Mouse (Mus musculus) forebrain, embryonic 12.5 days (tissue): ENCODE results near the gene Npas3. TPM values are rescaled to one million over a fixed set of nuclear protein-coding genes. Genes with fewer than 3 reads are reported as not detected.
"Not testable (repeated sequence)": the region's sequence is repeated elsewhere in the genome, so short reads cannot be mapped to it uniquely, and the experiment has no call there.

ENCODE experiments used
- ATAC-seq: fragments of 200-750 bp; cut with Nextera tagmentation; 2 replicates; pipeline ENCODE4 v1.8.0; 2017; ENCODE audit warnings: moderate TSS enrichment; ENCODE audit not compliant: low FRiP score
- H3K27ac ChIP-seq: fragments of 300-500 bp; sonication (generic); 2 replicates; pipeline ENCODE4 v1.5.1; 2016; ENCODE audit warnings: mild to moderate bottlenecking
- H3K27me3 ChIP-seq: fragments of 300-500 bp; sonication (generic); 2 replicates; pipeline ENCODE4 v1.6.1; 2016; ENCODE audit warnings: mild to moderate bottlenecking
- H3K36me3 ChIP-seq: fragments of 300-500 bp; sonication (generic); replicated peaks from 2 replicates; pipeline ENCODE4 v1.6.1; 2016; ENCODE audit warnings: mild to moderate bottlenecking
- H3K4me1 ChIP-seq: fragments of 300-500 bp; sonication (generic); 2 replicates; pipeline ENCODE4 v1.6.1; 2016
- H3K4me2 ChIP-seq: fragments of 300-500 bp; sonication (generic); 2 replicates; pipeline ENCODE4 v1.6.1; 2016; ENCODE audit warnings: mild to moderate bottlenecking, moderate library complexity
- H3K4me3 ChIP-seq: fragments of 300-500 bp; sonication (generic); replicated peaks from 2 replicates; pipeline ENCODE4 v1.5.1; 2016; ENCODE audit warnings: mild to moderate bottlenecking
- H3K9ac ChIP-seq: fragments of 300-500 bp; sonication (generic); 2 replicates; pipeline ENCODE4 v1.6.1; 2016; ENCODE audit warnings: mild to moderate bottlenecking
- H3K9me3 ChIP-seq: fragments of 300-500 bp; sonication (generic); 2 replicates; pipeline ENCODE4 v1.6.1; 2016
- WGBS: fragments of 180-500 bp; shearing (Covaris S2); methylation state at CpG from one replicate; pipeline ENCODE4 v1.1.7; 2016; 5-methylcytosine and 5-hydroxymethylcytosine counted together
- polyA plus RNA-seq: library from polyadenylated mRNA; unstranded; fragments of >200 nt; fragmentation: Nextera tagmentation; extraction: Ambion mirVana; gene quantifications from 2 replicates; pipeline ENCODE4 v1.2.1, GENCODE M21; 2016

Gene Npas3
- polyA plus RNA-seq, 1 experiment from 2014 or later = 27.7 TPM

DNA sequence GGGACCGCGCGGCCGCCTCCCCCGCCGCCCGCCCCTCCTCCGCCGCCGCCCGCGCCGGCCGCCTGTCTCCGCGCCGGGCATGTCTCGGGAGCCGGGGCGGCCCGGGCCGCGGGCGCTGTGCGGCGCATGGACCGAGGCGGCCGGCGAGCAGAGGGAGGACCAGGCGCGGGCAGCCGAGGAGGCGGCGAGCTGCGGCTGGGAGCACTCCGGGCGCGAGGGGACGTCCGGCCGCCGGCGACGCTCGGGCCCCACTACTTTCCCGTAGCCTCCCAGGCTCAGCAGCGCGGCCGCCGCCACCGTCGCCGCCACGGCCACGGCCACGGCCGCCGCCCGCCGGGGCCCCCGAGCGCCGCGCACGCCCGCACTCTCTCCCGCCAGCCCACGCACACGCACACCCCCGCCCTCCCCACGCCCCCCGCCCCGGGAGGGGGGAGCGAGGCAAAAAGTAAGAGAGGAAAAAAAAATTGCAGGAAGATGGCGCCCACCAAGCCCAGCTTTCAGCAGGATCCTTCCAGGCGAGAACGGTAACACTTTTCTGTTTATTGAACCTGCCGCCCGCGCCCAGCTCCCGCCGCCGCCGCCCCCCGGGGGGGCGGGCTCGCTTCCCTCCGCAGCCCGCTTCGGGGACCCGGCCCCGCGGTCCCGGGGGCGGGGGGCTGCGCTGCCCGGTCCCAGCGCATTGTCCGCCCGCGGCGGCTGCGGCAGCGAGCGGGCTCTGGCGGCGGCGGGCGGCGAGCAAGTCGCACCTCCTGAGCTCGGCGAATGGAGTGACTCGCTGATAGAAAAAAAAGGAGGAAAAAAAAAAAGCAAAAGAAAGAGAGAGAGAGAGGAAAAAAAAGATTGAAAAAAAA, 4.3 kb downstream of the Npas3 start:
- H3K4me2 ChIP-seq = peak overlapping the region; percentile 70
- H3K36me3 ChIP-seq = no peaks in the 10 kb centered on the region
- H3K9me3 ChIP-seq = no peaks in the 10 kb centered on the region
- peak overlapping the region; percentile 87 for H3K4me3 ChIP-seq
- ATAC-seq = peak; percentile 21
- H3K4me1 ChIP-seq = peaks cover 49% of the 10 kb centered on the region
- H3K9ac ChIP-seq = peak overlapping the region; percentile 99
- H3K27ac ChIP-seq = peak overlapping the region; percentile 100
- no peaks in the 10 kb centered on the region for H3K27me3 ChIP-seq
- 1% methylated on average over 71 of the region's 115 CpGs for WGBS

DNA sequence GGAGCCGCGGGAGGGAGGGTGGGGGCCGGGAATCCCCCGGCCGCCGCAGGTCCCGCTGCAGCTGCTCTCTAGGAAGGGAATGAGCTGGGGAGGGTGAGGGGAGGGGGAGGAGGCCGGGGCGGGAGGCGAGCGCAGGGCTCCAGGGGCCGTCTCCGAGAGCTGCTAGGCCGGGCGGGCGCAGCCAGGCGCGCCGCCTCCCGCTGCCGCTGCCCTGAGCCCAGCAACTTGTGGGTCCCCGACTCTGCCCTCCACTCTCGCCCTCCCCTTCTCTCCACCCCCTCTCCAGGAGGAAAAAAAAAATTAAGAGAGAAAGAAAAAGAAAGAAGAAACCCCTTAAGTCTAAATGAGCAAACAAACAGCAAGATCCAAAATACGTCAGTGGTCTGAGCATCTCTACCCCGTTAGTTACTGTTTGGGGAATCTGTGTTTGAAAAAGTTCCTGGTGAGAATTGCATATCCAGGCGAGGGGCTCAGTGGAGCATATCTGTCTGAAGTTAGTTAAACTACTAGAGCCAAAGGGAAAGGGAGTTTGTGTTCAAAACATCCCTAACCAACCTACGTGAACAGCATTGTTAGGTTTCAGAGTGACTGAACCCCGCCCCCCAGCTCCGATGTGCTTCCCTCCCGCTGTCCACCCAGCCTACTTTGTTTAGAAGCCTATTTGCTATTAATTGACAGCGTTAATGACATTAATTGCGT, 5.1 kb downstream of the Npas3 start:
- 0% methylated on average over 18 of the region's 32 CpGs for WGBS
- Histone ChIP-seq H3K27me3 (no peaks in the 10 kb centered on the region), H3K9ac (peak overlapping the region; percentile 99), H3K4me2 (peak overlapping the region; percentile 70), H3K4me1 (peaks cover 49% of the 10 kb centered on the region), H3K27ac (peak overlapping the region; percentile 100), H3K9me3 (no peaks in the 10 kb centered on the region), H3K36me3 (no peaks in the 10 kb centered on the region), H3K4me3 (peak overlapping the region; percentile 87)
- peak; percentile 59 for ATAC-seq

DNA sequence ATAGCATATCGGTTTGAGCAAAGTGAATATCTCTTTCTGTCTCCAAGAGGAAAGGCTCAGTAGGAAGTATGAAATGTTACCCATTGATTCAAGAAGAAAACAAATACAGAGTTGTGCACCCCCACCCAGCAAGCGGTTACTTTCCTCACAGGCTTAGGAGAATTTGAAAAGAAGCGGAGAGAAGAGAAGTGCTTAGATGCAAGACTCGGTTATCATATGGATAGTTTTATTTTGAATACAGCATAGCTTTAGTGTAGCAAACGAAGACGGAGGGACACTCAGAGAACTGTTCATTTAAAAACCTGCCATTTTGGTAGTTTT, 5.6 kb downstream of the Npas3 start:
- no peak; the same call in 1 of the 2 replicates for ATAC-seq
- H3K27ac ChIP-seq = peak overlapping the region; percentile 100
- H3K27me3 ChIP-seq = no peaks in the 10 kb centered on the region
- peak overlapping the region; percentile 70 for H3K4me2 ChIP-seq
- H3K9me3 ChIP-seq = no peaks in the 10 kb centered on the region
- peak overlapping the region; percentile 99 for H3K9ac ChIP-seq
- 1% methylated on average over 6 of the region's 6 CpGs for WGBS
- no peaks in the 10 kb centered on the region for H3K36me3 ChIP-seq
- H3K4me1 ChIP-seq = peaks cover 49% of the 10 kb centered on the region
- H3K4me3 ChIP-seq = peak overlapping the region; percentile 87

DNA sequence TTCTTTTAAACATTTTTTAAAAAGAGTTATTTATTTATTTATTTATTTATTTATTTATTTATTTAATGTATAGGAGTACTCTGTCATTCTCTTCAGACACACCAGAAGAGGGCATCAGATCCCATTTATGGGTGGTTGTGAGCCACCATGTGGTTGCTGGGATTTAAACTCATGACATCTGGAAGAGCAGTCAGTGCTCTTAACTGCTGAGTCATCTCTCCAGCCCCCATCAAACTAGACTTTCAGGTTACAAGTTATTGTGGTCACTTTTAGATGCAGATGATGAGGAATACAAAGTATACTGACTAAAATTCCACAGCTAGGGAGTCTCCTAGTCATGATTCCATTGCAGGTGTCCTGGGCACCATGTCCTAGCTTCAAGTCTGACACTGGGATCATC, 26.0 kb downstream of the Npas3 start:
- not testable (repeated sequence) for ATAC-seq, H3K4me3 ChIP-seq, H3K4me2 ChIP-seq, H3K9me3 ChIP-seq, H3K36me3 ChIP-seq, H3K9ac ChIP-seq, H3K27me3 ChIP-seq, H3K27ac ChIP-seq
- H3K4me1 ChIP-seq = peaks cover 11% of the 10 kb centered on the region; the same call in 1 of the 2 replicates

DNA sequence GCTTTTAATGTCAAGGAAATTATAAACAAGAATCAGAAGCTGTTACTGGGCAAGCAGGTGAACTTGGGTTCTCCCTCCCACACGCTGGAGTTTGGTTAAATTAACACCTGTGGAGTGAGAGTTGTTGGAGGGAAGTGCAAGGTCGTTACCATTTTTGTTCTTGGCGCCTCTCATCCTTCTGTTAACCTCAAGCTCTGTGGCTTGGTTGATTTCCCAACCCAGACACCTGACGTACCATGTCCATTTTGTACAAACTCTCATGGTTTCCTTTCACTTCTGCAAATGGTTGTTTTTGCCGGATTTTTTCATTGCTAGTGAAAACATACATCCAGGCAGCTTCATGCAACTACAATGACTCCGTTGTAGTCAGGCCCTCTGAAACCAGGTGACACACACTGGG, 28.9 kb downstream of the Npas3 start:
- Histone ChIP-seq H3K27me3 (no peaks in the 10 kb centered on the region), H3K4me3 (no peak overlapping the region), H3K9ac (no peak overlapping the region), H3K9me3 (no peaks in the 10 kb centered on the region), H3K4me1 (no peaks in the 10 kb centered on the region), H3K36me3 (no peaks in the 10 kb centered on the region; the same call in 1 of the 2 replicates), H3K27ac (no peak overlapping the region), H3K4me2 (no peak overlapping the region)
- no peak for ATAC-seq
- 82% methylated on average over 6 of the region's 6 CpGs for WGBS

DNA sequence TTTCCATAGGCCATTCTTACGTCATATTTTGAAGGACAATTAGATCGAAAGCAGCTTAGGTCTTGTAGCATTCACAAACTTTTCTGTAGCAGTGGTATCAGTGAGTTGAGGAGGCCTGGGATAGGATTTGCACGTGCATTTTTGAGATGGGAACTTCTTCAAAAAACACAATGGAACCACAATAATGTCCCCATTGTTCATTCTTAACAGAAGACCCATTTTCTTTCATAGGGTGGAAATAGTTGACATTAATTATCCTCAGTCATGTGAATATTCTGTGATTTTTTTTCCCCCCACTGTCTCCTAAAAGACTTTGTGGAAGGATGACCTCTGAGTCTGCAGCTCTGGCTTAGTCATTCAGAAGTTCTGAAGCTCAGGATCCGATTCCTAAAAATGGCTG, 41.9 kb downstream of the Npas3 start:
- ATAC-seq = no peak
- peaks cover 33% of the 10 kb centered on the region for H3K4me1 ChIP-seq
- no peak overlapping the region for H3K9ac ChIP-seq
- no peaks in the 10 kb centered on the region for H3K9me3 ChIP-seq
- no peak overlapping the region for H3K4me2 ChIP-seq
- no peak overlapping the region for H3K27ac ChIP-seq
- H3K4me3 ChIP-seq = no peak overlapping the region
- H3K27me3 ChIP-seq = no peaks in the 10 kb centered on the region
- WGBS = 69% methylated on average over 4 of the region's 4 CpGs
- H3K36me3 ChIP-seq = no peaks in the 10 kb centered on the region

DNA sequence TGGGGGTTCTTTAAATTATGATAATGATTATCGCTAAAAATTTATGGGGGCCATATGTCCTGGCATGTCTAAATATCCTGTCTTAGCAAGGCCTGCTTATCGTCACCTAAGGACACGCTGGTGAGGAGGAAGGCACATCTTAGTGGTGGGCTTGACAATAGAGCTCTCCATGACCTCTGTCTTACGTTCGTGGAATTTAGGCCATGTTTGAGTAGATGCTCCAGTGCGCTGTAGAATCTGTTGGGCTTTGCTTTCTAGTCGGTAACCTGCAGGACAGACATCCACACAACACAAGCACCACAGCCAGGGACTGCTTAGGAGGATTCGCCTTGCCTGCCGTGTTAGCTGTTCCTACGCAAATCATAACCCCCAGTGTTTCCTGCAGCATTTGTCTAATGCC, 42.4 kb downstream of the Npas3 start:
- H3K27me3 ChIP-seq = no peaks in the 10 kb centered on the region
- no peak overlapping the region for H3K4me2 ChIP-seq
- no peaks in the 10 kb centered on the region for H3K9me3 ChIP-seq
- no peak overlapping the region for H3K9ac ChIP-seq
- H3K36me3 ChIP-seq = no peaks in the 10 kb centered on the region
- H3K4me1 ChIP-seq = peaks cover 38% of the 10 kb centered on the region
- H3K27ac ChIP-seq = peak overlapping the region; percentile 56; the same call in 1 of the 2 replicates
- WGBS = 84% methylated on average over 10 of the region's 10 CpGs
- H3K4me3 ChIP-seq = no peak overlapping the region
- ATAC-seq = no peak

DNA sequence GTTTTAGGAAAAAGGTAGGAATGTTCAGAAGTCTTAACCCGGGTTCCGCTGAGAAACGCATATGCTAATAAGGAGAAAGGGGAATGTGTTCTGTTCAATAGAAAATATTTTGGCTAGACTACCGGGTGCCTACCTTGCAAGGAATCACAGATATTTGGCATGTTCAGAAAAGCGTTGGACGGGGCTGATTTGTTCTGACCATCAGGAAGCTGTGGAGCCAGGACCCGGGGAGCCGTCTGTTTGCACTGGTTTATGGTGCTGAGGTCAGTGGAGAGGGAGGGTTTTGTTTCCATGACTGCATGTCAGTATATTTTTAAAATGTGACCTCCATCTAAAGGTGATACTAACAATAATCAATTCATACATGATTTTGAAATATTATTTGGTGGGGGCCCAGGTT, 43.5 kb downstream of the Npas3 start:
- Histone ChIP-seq H3K9me3 (no peaks in the 10 kb centered on the region), H3K4me3 (no peak overlapping the region), H3K27ac (peak overlapping the region; percentile 87), H3K4me2 (peak overlapping the region; percentile 35), H3K27me3 (no peaks in the 10 kb centered on the region), H3K9ac (0 out of 2 replicates have a peak overlapping the region, but pooled peaks have one; percentile 13), H3K36me3 (no peaks in the 10 kb centered on the region), H3K4me1 (peaks cover 47% of the 10 kb centered on the region)
- WGBS = 34% methylated on average over 8 of the region's 8 CpGs
- 0 out of 2 replicates have a peak, but pooled peaks have one; percentile 31 for ATAC-seq

DNA sequence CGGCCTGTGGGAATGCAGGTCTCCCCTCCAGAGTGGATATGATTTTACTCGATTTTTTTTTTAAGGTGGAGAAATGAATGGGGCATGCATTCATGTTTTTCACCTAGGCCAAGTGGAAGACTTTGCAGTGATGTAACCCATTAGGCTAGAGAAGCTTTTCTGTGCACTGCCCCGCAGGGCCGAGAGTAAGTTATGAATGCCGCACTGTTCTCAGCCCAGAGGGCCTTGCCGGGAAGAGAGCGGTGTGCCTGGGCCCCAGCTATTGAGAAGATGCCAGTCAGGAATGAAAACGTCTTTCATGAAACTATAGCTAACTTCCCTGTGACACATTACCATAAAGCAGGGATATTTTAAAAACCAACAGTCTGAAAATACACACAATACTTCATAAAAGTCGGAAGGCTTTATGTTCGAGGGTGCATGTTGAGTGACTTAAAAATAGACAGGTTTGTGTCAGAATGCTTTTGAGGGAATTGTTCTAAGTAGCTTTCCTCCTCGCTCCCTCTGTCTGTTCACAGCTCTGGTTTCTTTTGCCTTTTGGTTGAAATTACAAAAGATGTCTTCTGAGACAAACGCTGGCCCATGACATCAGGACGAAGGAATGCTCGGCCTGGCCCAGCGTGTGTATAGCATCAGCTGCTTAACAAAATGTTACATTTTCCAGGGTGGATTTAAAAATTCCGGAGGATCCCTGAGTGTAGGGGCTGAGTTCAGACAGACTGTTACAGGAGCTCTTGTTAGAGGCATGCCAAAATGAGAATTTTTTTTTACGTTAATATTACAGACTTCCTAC, 44.2 kb downstream of the Npas3 start:
- no peaks in the 10 kb centered on the region for H3K9me3 ChIP-seq
- no peaks in the 10 kb centered on the region for H3K36me3 ChIP-seq
- H3K4me1 ChIP-seq = peaks cover 52% of the 10 kb centered on the region
- no peaks in the 10 kb centered on the region for H3K27me3 ChIP-seq
- peak; percentile 93 for ATAC-seq
- WGBS = 7% methylated on average over 17 of the region's 17 CpGs
- peak overlapping the region; percentile 35 for H3K4me2 ChIP-seq
- H3K4me3 ChIP-seq = no peak overlapping the region
- H3K9ac ChIP-seq = 0 out of 2 replicates have a peak overlapping the region, but pooled peaks have one; percentile 13
- H3K27ac ChIP-seq = peak overlapping the region; percentile 87

DNA sequence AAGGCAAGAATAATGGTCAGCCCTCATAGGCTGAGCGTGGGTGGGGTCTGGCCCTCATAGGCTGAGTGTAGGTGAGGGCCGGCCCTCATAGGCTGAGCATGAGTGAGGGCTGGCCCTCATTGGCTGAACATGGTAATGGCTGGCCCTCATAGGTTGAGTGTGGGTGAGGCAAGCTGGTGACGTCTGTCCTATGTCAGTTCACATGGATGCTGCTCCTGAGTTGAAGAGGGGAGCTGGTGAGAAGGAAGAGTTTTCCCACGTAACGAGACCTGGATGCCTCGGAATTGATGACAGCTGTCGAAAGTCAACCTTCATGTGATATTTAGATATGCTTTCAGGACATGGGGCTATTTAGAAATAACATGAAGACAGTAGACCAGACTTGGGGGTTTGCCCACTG, 45.5 kb downstream of the Npas3 start:
- Histone ChIP-seq H3K36me3 (no peaks in the 10 kb centered on the region), H3K4me3 (no peak overlapping the region), H3K4me2 (no peak overlapping the region), H3K27me3 (no peaks in the 10 kb centered on the region), H3K9me3 (no peaks in the 10 kb centered on the region), H3K27ac (no peak overlapping the region), H3K9ac (no peak overlapping the region), H3K4me1 (peaks cover 65% of the 10 kb centered on the region)
- 88% methylated on average over 7 of the region's 7 CpGs for WGBS
- ATAC-seq = no peak

DNA sequence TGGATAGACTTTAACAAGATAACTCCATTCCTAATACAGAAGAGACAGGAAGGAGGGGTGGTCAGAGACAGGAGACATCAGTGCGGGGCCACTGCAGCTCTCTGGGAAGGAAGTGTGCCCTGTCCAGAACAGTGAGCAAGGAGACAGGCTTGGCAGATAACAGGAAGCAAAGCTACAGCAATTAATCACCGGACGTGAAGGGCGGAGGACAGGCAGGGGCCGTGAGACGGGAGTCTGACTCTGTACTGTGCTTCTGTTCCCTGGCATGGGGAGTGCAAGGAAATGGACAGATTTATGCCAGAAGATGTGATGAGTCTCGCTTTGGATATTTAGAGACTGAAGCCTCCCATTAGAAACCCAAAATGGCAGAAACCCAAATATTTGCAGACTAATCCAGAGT, 47.3 kb downstream of the Npas3 start:
- WGBS = 76% methylated on average over 7 of the region's 7 CpGs
- H3K9ac ChIP-seq = no peak overlapping the region
- ATAC-seq = no peak
- peaks cover 72% of the 10 kb centered on the region for H3K4me1 ChIP-seq
- no peaks in the 10 kb centered on the region for H3K36me3 ChIP-seq
- H3K4me2 ChIP-seq = no peak overlapping the region
- H3K9me3 ChIP-seq = no peaks in the 10 kb centered on the region
- H3K4me3 ChIP-seq = no peak overlapping the region
- 0 out of 2 replicates have a peak overlapping the region, but pooled peaks have one; percentile 56 for H3K27ac ChIP-seq
- H3K27me3 ChIP-seq = no peaks in the 10 kb centered on the region
